Mouse (Mus musculus): ENCODE data around the gene Tbc1d4. TPM values are rescaled to one million over a fixed set of nuclear protein-coding genes. Genes with fewer than 3 reads are reported as not detected.

Gene Tbc1d4
- polyA plus RNA-seq, 1 experiment = 0.04 TPM

DNA sequence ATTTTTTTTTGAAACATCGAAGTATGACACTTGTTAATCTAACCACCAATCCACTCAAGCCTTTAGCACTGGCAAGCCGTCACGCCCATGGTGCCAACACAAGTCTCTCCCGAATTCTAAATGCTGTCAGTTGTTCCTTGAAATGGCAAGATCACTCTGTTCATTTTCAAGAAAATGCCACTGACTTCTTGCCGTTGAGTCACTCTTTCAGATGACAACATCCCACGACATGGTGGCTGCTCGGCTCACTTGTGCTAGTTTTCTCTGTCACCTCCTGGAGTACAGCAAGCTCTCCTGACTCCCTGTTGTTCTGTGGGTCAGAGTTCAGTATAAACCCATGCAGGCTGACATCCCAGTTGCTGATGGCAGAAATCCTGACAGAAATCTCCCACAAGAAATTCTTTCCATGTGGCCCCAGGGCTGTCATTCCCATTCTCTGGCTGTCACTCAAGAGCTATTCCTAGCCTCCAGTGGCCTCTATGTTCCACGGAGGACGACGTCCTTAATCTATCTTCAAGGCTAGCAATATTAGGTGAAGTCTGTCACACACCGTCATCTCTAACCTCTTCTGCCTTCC lies 81.5 kb downstream of the Tbc1d4 start:
- H3K36me3 ChIP-seq (ENCODE audit: control insufficient read depth) = no peaks in the 10 kb centered on the region
- TF ChIP-seq TAL1 (IDR thresholded peaks at IDR 0.05; ENCODE audit: low read length) (no peak), GATA1 (IDR thresholded peaks at IDR 0.05; ENCODE audit: low read length) (no peak)

GRCm38 (mm10) chr14:101526478-101526877 lies 82.5 kb downstream of the Tbc1d4 start:
- no peaks in the 10 kb centered on the region for H3K36me3 ChIP-seq (ENCODE audit: control insufficient read depth)
- no peak for TF ChIP-seq TAL1 (IDR thresholded peaks at IDR 0.05; ENCODE audit: low read length)
- TF ChIP-seq GATA1 (IDR thresholded peaks at IDR 0.05; ENCODE audit: low read length) = no peak
- no peaks in the 10 kb centered on the region for H3K4me1 ChIP-seq (ENCODE audit: control insufficient read depth)
- no peak overlapping the region for H3K4me3 ChIP-seq (replicated peaks)
- H3K9me3 ChIP-seq (ENCODE audit: control insufficient read depth, low read length) = no peaks in the 10 kb centered on the region
- no peaks in the 10 kb centered on the region for H3K27me3 ChIP-seq (ENCODE audit: control insufficient read depth)

More for the DNA sequence above, 81.5 kb downstream of the Tbc1d4 start:
- no peaks in the 10 kb centered on the region for H3K27me3 ChIP-seq (ENCODE audit: control insufficient read depth)
- no peaks in the 10 kb centered on the region for H3K9me3 ChIP-seq (ENCODE audit: control insufficient read depth, low read length)
- H3K4me1 ChIP-seq (ENCODE audit: control insufficient read depth) = no peaks in the 10 kb centered on the region
- no peak overlapping the region for H3K4me3 ChIP-seq (replicated peaks)

DNA sequence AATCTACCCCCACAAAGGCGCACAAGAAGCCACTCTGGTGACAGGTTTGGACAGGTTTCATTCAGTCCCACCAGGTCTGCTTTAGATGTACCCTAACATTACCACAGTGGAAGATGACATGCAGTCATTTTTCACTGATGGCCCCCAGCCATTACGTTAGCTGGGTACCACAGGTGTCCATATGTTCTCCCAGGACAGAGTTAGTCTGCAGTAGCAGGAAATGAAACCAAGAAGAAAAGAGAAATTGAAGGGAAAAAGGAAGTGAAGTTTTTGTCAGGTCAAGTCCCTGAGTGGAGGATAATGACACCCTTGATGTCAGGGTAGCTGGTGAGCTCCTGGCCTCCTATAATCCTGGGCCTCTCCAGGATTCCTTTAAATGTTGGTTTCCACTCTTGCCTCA lies 89.0 kb downstream of the Tbc1d4 start:
- TF ChIP-seq GATA1 (IDR thresholded peaks at IDR 0.05; ENCODE audit: low read length) = no peak
- no peak for TF ChIP-seq TAL1 (IDR thresholded peaks at IDR 0.05; ENCODE audit: low read length)
- Histone ChIP-seq H3K36me3 (ENCODE audit: control insufficient read depth) (no peaks in the 10 kb centered on the region), H3K9me3 (ENCODE audit: control insufficient read depth, low read length) (no peaks in the 10 kb centered on the region), H3K4me3 (replicated peaks) (no peak overlapping the region), H3K4me1 (ENCODE audit: control insufficient read depth) (no peaks in the 10 kb centered on the region), H3K27me3 (ENCODE audit: control insufficient read depth) (no peaks in the 10 kb centered on the region)

DNA sequence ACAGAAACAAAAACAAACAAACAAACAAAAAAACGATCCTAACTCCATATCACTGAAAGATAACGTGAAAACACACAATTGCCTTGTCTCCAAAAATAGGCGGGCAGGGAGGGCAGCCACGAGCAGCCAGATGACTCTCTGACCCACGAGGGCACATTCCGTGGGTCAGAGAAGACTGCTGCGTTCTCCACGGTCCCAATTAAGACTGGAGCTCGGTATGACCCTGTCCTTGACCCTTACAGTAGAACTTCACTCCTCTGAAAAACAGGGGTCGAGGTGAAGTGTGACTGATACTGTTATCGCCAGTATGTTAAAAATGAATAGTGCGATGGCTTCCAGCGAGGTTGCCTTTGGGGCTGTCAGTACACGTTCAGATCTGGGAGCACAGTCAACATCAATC lies 90.7 kb downstream of the Tbc1d4 start:
- Histone ChIP-seq H3K27me3 (ENCODE audit: control insufficient read depth) (no peaks in the 10 kb centered on the region), H3K36me3 (ENCODE audit: control insufficient read depth) (no peaks in the 10 kb centered on the region), H3K4me1 (ENCODE audit: control insufficient read depth) (no peaks in the 10 kb centered on the region), H3K4me3 (replicated peaks) (no peak overlapping the region), H3K9me3 (ENCODE audit: control insufficient read depth, low read length) (no peaks in the 10 kb centered on the region)
- no peak for TF ChIP-seq TAL1 (IDR thresholded peaks at IDR 0.05; ENCODE audit: low read length)
- no peak for TF ChIP-seq GATA1 (IDR thresholded peaks at IDR 0.05; ENCODE audit: low read length)

GRCm38 (mm10) chr14:101517801-101518200 lies 91.2 kb downstream of the Tbc1d4 start:
- Histone ChIP-seq H3K36me3 (ENCODE audit: control insufficient read depth) (no peaks in the 10 kb centered on the region), H3K27me3 (ENCODE audit: control insufficient read depth) (no peaks in the 10 kb centered on the region), H3K9me3 (ENCODE audit: control insufficient read depth, low read length) (no peaks in the 10 kb centered on the region), H3K4me3 (replicated peaks) (no peak overlapping the region), H3K4me1 (ENCODE audit: control insufficient read depth) (no peaks in the 10 kb centered on the region)
- no peak for TF ChIP-seq GATA1 (IDR thresholded peaks at IDR 0.05; ENCODE audit: low read length)
- TF ChIP-seq TAL1 (IDR thresholded peaks at IDR 0.05; ENCODE audit: low read length) = no peak

GRCm38 (mm10) chr14:101517341-101517740 lies 91.7 kb downstream of the Tbc1d4 start:
- no peak for TF ChIP-seq GATA1 (IDR thresholded peaks at IDR 0.05; ENCODE audit: low read length)
- no peak for TF ChIP-seq TAL1 (IDR thresholded peaks at IDR 0.05; ENCODE audit: low read length)
- H3K9me3 ChIP-seq (ENCODE audit: control insufficient read depth, low read length) = no peaks in the 10 kb centered on the region
- H3K36me3 ChIP-seq (ENCODE audit: control insufficient read depth) = no peaks in the 10 kb centered on the region
- no peak overlapping the region for H3K4me3 ChIP-seq (replicated peaks)
- H3K27me3 ChIP-seq (ENCODE audit: control insufficient read depth) = no peaks in the 10 kb centered on the region
- no peaks in the 10 kb centered on the region for H3K4me1 ChIP-seq (ENCODE audit: control insufficient read depth)

DNA sequence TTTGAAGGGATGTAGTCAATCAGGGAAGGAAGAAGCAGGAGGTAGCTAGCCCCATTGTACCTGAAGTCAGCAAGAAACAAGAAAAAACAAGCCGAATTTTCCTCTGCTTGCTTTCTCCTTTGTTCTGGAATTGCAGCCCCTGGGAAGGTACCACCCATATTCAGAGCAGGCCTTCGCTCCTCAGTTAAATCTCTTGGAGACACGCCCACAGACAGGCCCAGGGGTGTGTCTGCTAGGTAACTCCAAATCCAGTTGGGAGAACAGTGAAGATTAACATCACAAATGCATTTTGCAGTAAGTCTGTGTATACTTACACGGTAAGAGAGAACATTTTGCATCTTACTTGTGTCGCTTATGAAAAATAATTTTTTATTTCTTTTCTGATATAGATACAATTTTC lies 92.1 kb downstream of the Tbc1d4 start:
- Histone ChIP-seq H3K27me3 (ENCODE audit: control insufficient read depth) (no peaks in the 10 kb centered on the region), H3K4me1 (ENCODE audit: control insufficient read depth) (no peaks in the 10 kb centered on the region), H3K4me3 (replicated peaks) (no peak overlapping the region), H3K9me3 (ENCODE audit: control insufficient read depth, low read length) (no peaks in the 10 kb centered on the region), H3K36me3 (ENCODE audit: control insufficient read depth) (no peaks in the 10 kb centered on the region)
- TF ChIP-seq TAL1 (IDR thresholded peaks at IDR 0.05; ENCODE audit: low read length) (no peak), GATA1 (IDR thresholded peaks at IDR 0.05; ENCODE audit: low read length) (no peak)

GRCm38 (mm10) chr14:101516031-101516430 lies 93.0 kb downstream of the Tbc1d4 start:
- H3K9me3 ChIP-seq (ENCODE audit: control insufficient read depth, low read length) = no peaks in the 10 kb centered on the region
- no peaks in the 10 kb centered on the region for H3K4me1 ChIP-seq (ENCODE audit: control insufficient read depth)
- no peak overlapping the region for H3K4me3 ChIP-seq (replicated peaks)
- TF ChIP-seq GATA1 (IDR thresholded peaks at IDR 0.05; ENCODE audit: low read length) (no peak), TAL1 (IDR thresholded peaks at IDR 0.05; ENCODE audit: low read length) (no peak)
- no peaks in the 10 kb centered on the region for H3K27me3 ChIP-seq (ENCODE audit: control insufficient read depth)
- no peaks in the 10 kb centered on the region for H3K36me3 ChIP-seq (ENCODE audit: control insufficient read depth)

DNA sequence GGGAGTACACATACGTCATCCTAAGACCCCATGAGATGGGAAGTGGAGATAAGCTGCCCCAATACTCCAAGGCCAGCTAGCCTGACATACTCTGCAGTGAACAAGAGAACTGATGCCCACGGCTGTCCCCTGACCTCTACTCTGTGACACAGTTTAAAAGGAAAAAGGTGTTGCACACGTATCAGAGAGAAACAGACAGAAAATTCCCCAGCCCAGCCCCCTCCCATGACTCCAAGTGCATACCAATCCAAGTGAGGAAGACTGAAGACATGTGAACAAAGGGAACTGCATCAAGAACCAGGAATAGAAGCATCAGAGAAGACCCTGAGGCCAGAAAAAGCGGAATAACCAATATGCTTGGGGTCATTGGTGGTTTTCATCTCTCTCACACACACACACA lies 93.7 kb downstream of the Tbc1d4 start:
- TF ChIP-seq GATA1 (IDR thresholded peaks at IDR 0.05; ENCODE audit: low read length) (no peak), TAL1 (IDR thresholded peaks at IDR 0.05; ENCODE audit: low read length) (no peak)
- Histone ChIP-seq H3K36me3 (ENCODE audit: control insufficient read depth) (no peaks in the 10 kb centered on the region), H3K27me3 (ENCODE audit: control insufficient read depth) (no peaks in the 10 kb centered on the region), H3K4me1 (ENCODE audit: control insufficient read depth) (no peaks in the 10 kb centered on the region), H3K9me3 (ENCODE audit: control insufficient read depth, low read length) (no peaks in the 10 kb centered on the region), H3K4me3 (replicated peaks) (no peak overlapping the region)

GRCm38 (mm10) chr14:101514557-101514971 lies 94.4 kb downstream of the Tbc1d4 start:
- Histone ChIP-seq H3K4me1 (ENCODE audit: control insufficient read depth) (no peaks in the 10 kb centered on the region), H3K4me3 (replicated peaks) (no peak overlapping the region), H3K36me3 (ENCODE audit: control insufficient read depth) (no peaks in the 10 kb centered on the region), H3K9me3 (ENCODE audit: control insufficient read depth, low read length) (no peaks in the 10 kb centered on the region), H3K27me3 (ENCODE audit: control insufficient read depth) (no peaks in the 10 kb centered on the region)
- no peak for TF ChIP-seq TAL1 (IDR thresholded peaks at IDR 0.05; ENCODE audit: low read length)
- TF ChIP-seq GATA1 (IDR thresholded peaks at IDR 0.05; ENCODE audit: low read length) = no peak

Measured in erythroblast, embryonic 14.5 days (primary cell).